Mouse (Mus musculus): ENCODE results near the gene Xrcc5. TPM values are rescaled to one million over a fixed set of nuclear protein-coding genes. Genes with fewer than 3 reads are reported as not detected.

The Xrcc5 gene
- total RNA-seq, 1 experiment from 2014 or later: 13.2 TPM

DNA sequence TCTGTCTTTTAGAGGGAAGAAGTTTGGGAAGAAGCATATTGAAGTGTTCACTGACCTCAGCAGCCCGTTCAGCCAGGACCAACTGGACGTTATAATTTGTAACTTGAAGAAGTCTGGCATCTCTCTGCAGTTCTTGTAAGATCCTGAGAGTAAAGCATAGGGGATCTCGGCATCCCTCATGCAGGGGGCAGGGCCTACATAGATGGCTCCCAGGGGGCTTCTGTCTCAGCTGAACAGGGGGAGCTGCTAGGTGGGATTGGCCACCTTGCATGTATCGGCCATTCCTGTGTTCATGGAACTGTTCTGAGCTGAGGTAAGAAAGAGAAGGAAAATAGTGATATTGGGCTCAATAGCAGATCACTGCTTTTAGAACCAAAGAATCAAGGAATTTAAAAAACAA, 8.2 kb downstream of the Xrcc5 start:
- DNase-seq: no peak

- no peak for DNase-seq
Measured at GRCm38 (mm10) chr1:72316409-72316808, 9.2 kb downstream of the Xrcc5 start.

- no peak for DNase-seq
Measured at GRCm38 (mm10) chr1:72316901-72317300, 9.7 kb downstream of the Xrcc5 start.

DNA sequence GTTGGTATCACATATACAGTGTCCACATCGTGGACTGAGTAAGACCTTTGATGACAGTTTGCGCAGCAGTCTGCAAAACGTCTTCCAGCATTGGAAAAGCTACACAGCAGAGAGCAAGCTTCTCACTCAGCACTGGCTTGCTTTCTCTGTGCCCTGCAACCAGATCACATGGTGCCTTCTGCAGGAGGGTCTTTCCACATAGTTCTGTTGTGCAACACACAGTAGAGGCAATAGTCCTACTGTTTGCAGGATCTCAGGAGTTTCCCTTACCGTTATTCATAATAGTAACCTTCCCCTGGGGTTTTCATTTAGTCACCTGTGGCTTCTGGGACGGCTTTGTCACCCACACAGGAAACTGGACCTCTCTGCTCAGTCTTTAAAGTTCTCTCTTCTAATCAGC, 13.5 kb downstream of the Xrcc5 start:
- DNase-seq: no peak

DNA sequence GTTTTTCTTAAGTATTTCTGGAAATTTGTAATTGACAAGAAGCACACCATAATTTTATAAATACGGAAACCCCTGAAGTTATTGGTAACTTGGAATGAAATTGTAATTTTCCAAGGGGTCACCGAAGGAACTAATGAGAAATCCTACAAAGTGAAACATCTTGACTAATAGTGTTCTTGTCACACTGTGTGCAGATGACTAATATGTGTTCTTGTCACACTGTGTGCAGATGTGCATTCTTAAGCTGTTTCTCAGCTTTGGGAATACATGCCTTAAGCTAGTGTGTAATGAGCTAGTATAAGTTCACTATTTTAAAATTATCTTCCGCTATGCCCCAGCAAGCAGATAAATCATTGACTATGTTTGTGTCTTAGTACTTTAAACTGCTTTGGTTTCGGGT, 16.0 kb downstream of the Xrcc5 start:
- no peak for DNase-seq

DNA sequence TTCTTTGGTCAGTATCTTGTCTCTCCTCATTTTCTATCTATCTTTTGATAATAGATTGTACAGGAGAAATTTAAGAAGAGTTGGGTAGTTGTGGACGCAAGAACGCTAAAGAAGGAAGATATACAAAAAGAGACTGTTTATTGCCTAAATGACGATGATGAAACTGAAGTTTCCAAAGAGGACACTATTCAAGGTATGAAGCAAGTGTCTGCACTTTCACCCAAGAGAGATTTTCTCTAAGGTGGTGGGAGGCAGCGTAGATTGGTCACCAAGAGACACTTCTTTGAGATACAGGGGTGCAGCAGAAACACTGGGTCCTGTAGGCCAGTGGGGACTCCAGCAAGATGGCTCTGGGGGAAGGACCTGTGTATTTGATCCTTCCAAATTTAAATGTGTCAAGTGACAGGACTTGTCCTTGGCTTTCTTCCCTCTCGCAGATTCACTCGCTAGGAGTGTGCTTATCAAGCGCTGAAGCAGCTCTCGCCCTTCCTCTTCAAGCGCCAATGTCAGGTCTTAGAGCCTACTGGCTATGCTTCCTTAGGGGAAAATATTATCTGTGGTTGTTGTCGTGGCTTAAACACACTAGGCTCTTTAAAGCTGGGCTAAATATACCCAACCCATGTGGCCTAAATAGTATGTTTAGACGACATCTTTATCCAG, 19.1 kb downstream of the Xrcc5 start:
- DNase-seq: no peak

- no peak for DNase-seq
Measured at GRCm38 (mm10) chr1:72334807-72335206, 27.6 kb downstream of the Xrcc5 start.

GRCm38 (mm10) chr1:72336780-72337179, 29.6 kb downstream of the Xrcc5 start:
- no peak for DNase-seq

GRCm38 (mm10) chr1:72338341-72338740, 31.1 kb downstream of the Xrcc5 start:
- DNase-seq: no peak

GRCm38 (mm10) chr1:72347873-72348272, 40.7 kb downstream of the Xrcc5 start:
- no peak for DNase-seq

- no peak for DNase-seq
Measured at GRCm38 (mm10) chr1:72354856-72355255, 47.6 kb downstream of the Xrcc5 start.

- DNase-seq: no peak
Measured at GRCm38 (mm10) chr1:72358216-72358615, 51.0 kb downstream of the Xrcc5 start.

DNA sequence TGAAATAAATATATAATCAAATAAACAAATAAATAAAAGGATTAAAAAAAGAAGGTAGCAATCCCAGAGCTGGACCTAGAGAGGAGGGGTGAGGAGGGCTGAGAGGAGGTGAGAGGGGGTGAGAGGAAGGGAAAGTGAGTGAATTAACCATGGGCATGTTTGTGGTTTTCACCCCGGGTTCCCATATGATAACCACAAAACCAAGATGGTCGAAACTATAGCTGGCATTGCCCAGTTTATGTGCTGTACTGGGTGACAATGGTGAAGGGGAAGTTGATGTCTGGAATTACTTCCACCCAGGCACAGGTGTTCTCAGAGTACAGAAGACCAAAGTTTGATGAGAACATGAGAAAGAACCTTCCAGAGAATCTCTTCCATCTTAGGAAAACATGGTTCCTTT, 52.2 kb downstream of the Xrcc5 start:
- no peak for DNase-seq

DNA sequence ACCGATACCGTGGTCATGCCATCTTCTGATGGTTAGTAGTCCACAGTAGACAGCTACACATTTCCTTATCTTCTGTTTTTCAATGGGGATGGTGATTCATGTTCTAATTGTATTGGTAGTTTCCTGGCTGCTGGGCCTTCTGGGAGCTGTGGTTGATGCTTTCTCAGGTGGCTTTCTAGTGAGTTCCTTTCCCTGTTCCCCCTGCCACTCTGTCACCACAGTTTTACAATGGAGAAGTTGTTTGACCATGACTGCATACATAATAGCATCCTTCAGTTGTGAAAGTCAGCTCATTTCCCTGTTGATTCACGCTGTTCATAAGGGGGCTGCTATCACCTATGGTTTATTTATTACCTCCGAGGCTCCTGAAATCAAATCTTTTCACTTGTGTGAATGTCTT, 53.6 kb downstream of the Xrcc5 start:
- DNase-seq: no peak

- DNase-seq: no peak
Measured at GRCm38 (mm10) chr1:72364661-72365060, 57.4 kb downstream of the Xrcc5 start.

DNA sequence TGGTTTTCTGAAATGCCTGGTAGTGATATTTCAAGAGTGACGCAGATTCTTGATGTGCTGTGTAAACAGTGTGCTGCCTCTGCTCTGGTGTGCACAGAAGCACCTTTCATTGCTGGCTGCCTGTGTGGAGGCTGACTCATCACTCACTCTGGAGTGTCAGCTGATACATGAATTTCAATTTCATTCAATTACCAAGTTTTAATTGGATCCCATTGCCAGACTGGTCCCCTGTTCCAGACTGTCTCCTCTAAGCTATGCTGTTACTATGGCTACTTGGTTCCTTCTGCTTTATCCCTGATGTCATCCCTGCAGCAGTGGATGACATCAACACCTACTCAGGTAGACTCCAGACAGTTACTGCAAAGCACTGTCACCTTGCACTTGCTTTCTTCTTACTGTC, 65.3 kb downstream of the Xrcc5 start:
- DNase-seq: no peak

- DNase-seq: no peak
Measured at GRCm38 (mm10) chr1:72372913-72373312, 65.7 kb downstream of the Xrcc5 start.

GRCm38 (mm10) chr1:72373648-72374047, 66.4 kb downstream of the Xrcc5 start:
- no peak for DNase-seq

DNA sequence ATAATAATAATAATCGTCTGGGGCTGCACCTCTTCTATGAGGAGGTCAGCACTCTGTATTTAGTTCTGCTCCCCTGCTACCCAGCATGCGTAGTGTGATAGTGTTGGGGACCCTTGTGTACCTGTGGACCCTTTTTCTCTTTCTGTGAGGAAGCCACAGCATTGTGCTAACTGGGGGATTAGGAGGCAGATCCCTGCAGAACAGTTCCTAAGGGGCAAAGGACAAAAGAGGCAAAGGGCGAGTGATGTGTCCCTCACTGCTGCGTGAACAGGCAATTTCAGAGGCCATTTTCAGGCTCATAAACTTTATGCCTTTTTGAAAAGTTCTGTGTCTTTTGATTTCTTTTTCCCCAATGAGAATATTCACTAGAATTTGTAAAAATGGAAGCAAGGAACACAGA, 66.8 kb downstream of the Xrcc5 start:
- no peak for DNase-seq

- no peak for DNase-seq
Measured at GRCm38 (mm10) chr1:72378151-72378550, 70.9 kb downstream of the Xrcc5 start.

GRCm38 (mm10) chr1:72379752-72380353, 72.6 kb downstream of the Xrcc5 start:
- no peak for DNase-seq

DNA sequence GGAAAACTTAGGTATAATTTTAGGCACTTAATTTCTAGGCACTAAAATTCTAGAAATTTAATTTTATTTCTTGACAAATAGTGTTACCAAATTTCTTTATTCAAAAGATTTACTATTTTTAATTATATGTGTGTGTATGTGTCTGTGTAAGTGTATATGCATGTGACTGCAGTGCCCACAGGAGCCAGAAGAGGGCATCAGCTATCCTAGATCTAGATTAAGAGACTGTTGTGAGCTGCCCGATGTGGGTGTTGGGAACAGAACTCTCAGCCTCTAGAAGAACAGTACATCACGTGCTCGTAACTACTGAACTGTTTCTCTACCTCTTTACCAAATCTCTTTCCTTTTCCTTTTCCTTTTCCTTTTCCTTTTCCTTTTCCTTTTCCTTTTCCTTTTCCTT, 73.3 kb downstream of the Xrcc5 start:
- no peak for DNase-seq

- DNase-seq: no peak
Measured at GRCm38 (mm10) chr1:72383056-72383455, 75.8 kb downstream of the Xrcc5 start.

- no peak for DNase-seq
Measured at GRCm38 (mm10) chr1:72383651-72384050, 76.4 kb downstream of the Xrcc5 start.
